Mouse (Mus musculus): ENCODE data around the gene Ctag2. TPM values are rescaled to one million over a fixed set of nuclear protein-coding genes. Genes with fewer than 3 reads are reported as not detected.

The Ctag2 gene
- total RNA-seq (2021) = not detected

- intact Hi-C loops (cut with DNase I) = no loop called here
- no peak for DNase-seq (ENCODE audit: extremely low spot score in 1 of 2, low spot score in 2 of 2)
Observed at GRCm38 (mm10) chrX:65047344-65047743, at the start of gene Ctag2. TSS of gene Ctag2 (plus strand) at chrX:65047644.

All from left cerebral cortex, postnatal 10 days (tissue).